Mouse (Mus musculus) olfactory bulb, adult 2 months (tissue): ENCODE results near the gene BC004004.

ENCODE experiments used
- CTCF ChIP-seq: fragments of 200-500 bp; IDR thresholded peaks from 2 replicates; pipeline ENCODE4 v1.5.1; 2012; ENCODE audit warnings: low read depth, mild to moderate bottlenecking, low read length, moderate library complexity; ENCODE audit not compliant: insufficient read depth
- POLR2A ChIP-seq: fragments of 200-500 bp; IDR thresholded peaks from 2 replicates; pipeline ENCODE4 v1.6.1; 2012; ENCODE audit warnings: mild to moderate bottlenecking, low read depth, low read length, moderate library complexity; ENCODE audit not compliant: insufficient read depth

DNA sequence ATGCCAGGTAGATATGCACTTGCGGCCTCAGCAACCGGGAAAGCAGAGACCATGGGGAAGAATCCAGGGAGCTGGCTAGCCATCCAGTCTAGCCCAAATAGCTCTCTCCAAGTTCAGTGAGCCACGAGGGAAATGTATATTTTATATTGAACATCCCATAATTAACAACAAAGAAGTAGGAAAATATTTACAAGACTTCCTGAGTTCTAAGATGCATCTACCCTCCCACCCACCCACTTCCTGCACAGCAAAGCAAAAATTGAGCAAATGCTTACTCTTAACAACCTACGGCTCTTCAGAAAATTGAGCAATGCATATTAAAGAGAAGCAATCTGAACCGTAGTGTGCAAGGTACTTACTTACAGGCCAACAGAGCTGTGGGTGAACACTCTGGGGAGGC, 3.8 kb upstream of the BC004004 start:
- TF ChIP-seq CTCF (no peak), POLR2A (no peak)
